Mouse (Mus musculus) cerebellum, adult 2 months (tissue): ENCODE measurements around the gene Abi3bp.

ENCODE experiments used
- CTCF ChIP-seq: fragments of 200-500 bp; IDR thresholded peaks from 2 replicates; pipeline ENCODE4 v1.5.1; 2011; ENCODE audit warnings: low read depth, mild to moderate bottlenecking, control low read depth, low read length, moderate library complexity, borderline replicate concordance; ENCODE audit not compliant: insufficient read depth
- POLR2A ChIP-seq: fragments of 200-500 bp; IDR thresholded peaks from 2 replicates; pipeline ENCODE4 v1.6.1; 2011; ENCODE audit warnings: low read length, control low read depth, borderline replicate concordance; ENCODE audit not compliant: insufficient read depth

- no peak for TF ChIP-seq CTCF
- no peak for TF ChIP-seq POLR2A
These were observed 115.9 kb downstream of the Abi3bp start for GRCm38 (mm10) chr16:56593581-56593980.
